Mouse (Mus musculus): Measurements from ENCODE around the gene Gm40193. TPM values are rescaled to one million over a fixed set of nuclear protein-coding genes. Genes with fewer than 3 reads are reported as not detected.

The Gm40193 gene
- polyA plus RNA-seq, 1 experiment: not detected

GRCm38 (mm10) chr11:70516352-70516751, 16.4 kb downstream of the Gm40193 start:
- H3K4me1 ChIP-seq (ENCODE audit: control insufficient read depth, insufficient read depth, low read length): peaks cover 2% of the 10 kb centered on the region
- H3K27ac ChIP-seq (ENCODE audit: insufficient read depth, low read length): no peak overlapping the region
- no peak overlapping the region for H3K9ac ChIP-seq (ENCODE audit: low read depth, poor library complexity, severe bottlenecking)
- no peak for TF ChIP-seq CTCF (IDR thresholded peaks at IDR 0.05; ENCODE audit: low read depth, low read length)
- no peak for TF ChIP-seq EP300 (IDR thresholded peaks at IDR 0.05; ENCODE audit: insufficient read depth, low read depth, low read length)
- no peak for TF ChIP-seq POLR2A (IDR thresholded peaks at IDR 0.05; ENCODE audit: insufficient read depth, low read length)
- H3K9me3 ChIP-seq (replicated peaks; ENCODE audit: control insufficient read depth, insufficient read depth, low read length, poor library complexity, severe bottlenecking): no peaks in the 10 kb centered on the region
- H3K27me3 ChIP-seq (ENCODE audit: control insufficient read depth, insufficient read depth, low read length, poor library complexity, severe bottlenecking): no peaks in the 10 kb centered on the region
- no peaks in the 10 kb centered on the region for H3K36me3 ChIP-seq (ENCODE audit: control insufficient read depth, insufficient read depth, low read length, poor library complexity, severe bottlenecking)
- no peak overlapping the region for H3K4me3 ChIP-seq (ENCODE audit: low read depth, low read length)

DNA sequence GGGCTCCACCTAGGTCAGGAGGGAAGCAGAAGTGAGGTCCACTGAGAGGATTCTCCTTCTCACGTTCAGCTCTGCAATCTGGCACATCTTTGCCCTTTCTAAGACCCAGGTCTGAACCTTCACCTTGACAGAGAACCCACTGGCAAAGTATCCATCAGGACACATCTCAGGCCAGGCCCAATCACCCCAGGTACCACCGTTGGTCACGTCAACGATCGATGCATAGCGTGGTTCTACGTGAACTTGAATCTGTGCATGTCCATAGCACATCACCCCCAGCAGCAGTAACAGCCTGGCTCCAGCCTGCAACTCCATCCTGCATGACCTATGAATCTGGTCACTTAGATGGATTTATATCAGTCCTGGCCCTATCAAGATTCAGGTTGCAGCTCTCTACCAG, 18.5 kb downstream of the Gm40193 start, which contains the start of gene Vmo1:
Vmo1 (minus strand) TSS at position 329 of the 400 bp plus-strand sequence.
- H3K4me3 ChIP-seq (ENCODE audit: low read depth, low read length): no peak within 1 kb of the TSS
- no peak within 1 kb of the TSS for H3K27ac ChIP-seq (ENCODE audit: insufficient read depth, low read length)
- H3K36me3 ChIP-seq (ENCODE audit: control insufficient read depth, insufficient read depth, low read length, poor library complexity, severe bottlenecking): no peaks in the 10 kb centered on the region
- H3K9me3 ChIP-seq (replicated peaks; ENCODE audit: control insufficient read depth, insufficient read depth, low read length, poor library complexity, severe bottlenecking): no peaks in the 10 kb centered on the region
- no peak for TF ChIP-seq CTCF (IDR thresholded peaks at IDR 0.05; ENCODE audit: low read depth, low read length)
- TF ChIP-seq EP300 (IDR thresholded peaks at IDR 0.05; ENCODE audit: insufficient read depth, low read depth, low read length): no peak
- TF ChIP-seq POLR2A (IDR thresholded peaks at IDR 0.05; ENCODE audit: insufficient read depth, low read length): no peak
- no peak within 1 kb of the TSS for H3K9ac ChIP-seq (ENCODE audit: low read depth, poor library complexity, severe bottlenecking)
- peaks cover 2% of the 10 kb centered on the region for H3K4me1 ChIP-seq (ENCODE audit: control insufficient read depth, insufficient read depth, low read length)
- no peaks in the 10 kb centered on the region for H3K27me3 ChIP-seq (ENCODE audit: control insufficient read depth, insufficient read depth, low read length, poor library complexity, severe bottlenecking)

DNA sequence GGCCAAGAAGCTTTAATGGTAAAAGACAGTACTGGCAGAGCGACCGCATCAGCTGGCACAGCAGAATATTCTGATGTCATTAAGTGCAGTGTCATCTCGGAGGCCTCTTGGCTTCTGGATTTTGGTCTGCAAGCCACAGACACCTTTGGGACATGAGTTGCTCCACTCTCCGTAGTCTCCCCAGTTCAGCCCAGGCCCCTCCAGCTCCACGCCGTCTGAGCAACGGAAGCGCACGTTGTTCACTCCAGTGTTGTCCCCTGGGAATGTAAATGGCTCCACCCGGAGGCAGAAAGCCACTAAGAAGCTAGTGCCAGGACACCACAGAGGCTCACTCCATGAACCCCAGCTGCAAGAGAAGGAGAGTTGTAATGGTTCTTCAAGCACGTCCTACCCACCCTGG, 19.2 kb downstream of the Gm40193 start:
- Histone ChIP-seq H3K36me3 (ENCODE audit: control insufficient read depth, insufficient read depth, low read length, poor library complexity, severe bottlenecking) (no peaks in the 10 kb centered on the region), H3K4me3 (ENCODE audit: low read depth, low read length) (no peak overlapping the region), H3K9me3 (replicated peaks; ENCODE audit: control insufficient read depth, insufficient read depth, low read length, poor library complexity, severe bottlenecking) (no peaks in the 10 kb centered on the region), H3K27ac (ENCODE audit: insufficient read depth, low read length) (no peak overlapping the region), H3K27me3 (ENCODE audit: control insufficient read depth, insufficient read depth, low read length, poor library complexity, severe bottlenecking) (no peaks in the 10 kb centered on the region), H3K4me1 (ENCODE audit: control insufficient read depth, insufficient read depth, low read length) (peaks cover 2% of the 10 kb centered on the region), H3K9ac (ENCODE audit: low read depth, poor library complexity, severe bottlenecking) (no peak overlapping the region)
- TF ChIP-seq CTCF (IDR thresholded peaks at IDR 0.05; ENCODE audit: low read depth, low read length): no peak

DNA sequence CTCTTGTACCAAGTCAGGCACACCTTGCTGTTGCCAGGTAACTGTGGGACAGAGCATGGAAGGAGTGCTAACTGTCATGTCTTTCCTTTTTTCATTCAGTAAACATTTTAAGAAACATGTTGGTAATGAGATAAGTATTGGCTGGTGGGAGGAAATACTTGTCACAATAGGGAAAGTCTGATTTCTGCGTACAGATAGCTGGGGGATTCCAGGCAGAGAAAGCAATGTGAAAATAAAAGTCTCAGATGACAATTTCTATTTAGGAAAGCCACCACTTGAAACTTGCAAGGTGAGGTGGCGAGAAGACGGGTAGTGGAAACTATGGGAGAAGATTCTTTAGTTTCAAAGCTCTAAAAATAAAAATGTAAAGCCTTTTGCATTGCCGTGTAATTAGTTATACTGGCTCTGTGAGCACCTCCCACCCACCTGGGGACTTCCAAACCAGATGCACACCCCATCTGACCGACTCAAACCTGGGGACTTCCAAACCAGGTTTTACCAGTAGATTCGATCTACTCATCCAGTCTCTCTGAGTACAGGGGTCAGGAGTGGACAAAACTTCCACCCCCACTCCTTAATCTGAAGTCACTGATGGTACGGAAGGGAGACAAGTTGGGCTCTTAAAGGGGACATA, 19.9 kb downstream of the Gm40193 start:
- Histone ChIP-seq H3K27me3 (ENCODE audit: control insufficient read depth, insufficient read depth, low read length, poor library complexity, severe bottlenecking) (no peaks in the 10 kb centered on the region), H3K9ac (ENCODE audit: low read depth, poor library complexity, severe bottlenecking) (no peak overlapping the region), H3K27ac (ENCODE audit: insufficient read depth, low read length) (no peak overlapping the region), H3K9me3 (replicated peaks; ENCODE audit: control insufficient read depth, insufficient read depth, low read length, poor library complexity, severe bottlenecking) (no peaks in the 10 kb centered on the region), H3K4me3 (ENCODE audit: low read depth, low read length) (no peak overlapping the region), H3K36me3 (ENCODE audit: control insufficient read depth, insufficient read depth, low read length, poor library complexity, severe bottlenecking) (no peaks in the 10 kb centered on the region), H3K4me1 (ENCODE audit: control insufficient read depth, insufficient read depth, low read length) (peaks cover 2% of the 10 kb centered on the region)
- TF ChIP-seq EP300 (IDR thresholded peaks at IDR 0.05; ENCODE audit: insufficient read depth, low read depth, low read length) (no peak), POLR2A (IDR thresholded peaks at IDR 0.05; ENCODE audit: insufficient read depth, low read length) (no peak), CTCF (IDR thresholded peaks at IDR 0.05; ENCODE audit: low read depth, low read length) (no peak)

- no peaks in the 10 kb centered on the region for H3K9me3 ChIP-seq (replicated peaks; ENCODE audit: control insufficient read depth, insufficient read depth, low read length, poor library complexity, severe bottlenecking)
- no peak overlapping the region for H3K27ac ChIP-seq (ENCODE audit: insufficient read depth, low read length)
- H3K9ac ChIP-seq (ENCODE audit: low read depth, poor library complexity, severe bottlenecking): no peak overlapping the region
- H3K4me3 ChIP-seq (ENCODE audit: low read depth, low read length): no peak overlapping the region
- H3K36me3 ChIP-seq (ENCODE audit: control insufficient read depth, insufficient read depth, low read length, poor library complexity, severe bottlenecking): no peaks in the 10 kb centered on the region
- peaks cover 2% of the 10 kb centered on the region for H3K4me1 ChIP-seq (ENCODE audit: control insufficient read depth, insufficient read depth, low read length)
- H3K27me3 ChIP-seq (ENCODE audit: control insufficient read depth, insufficient read depth, low read length, poor library complexity, severe bottlenecking): no peaks in the 10 kb centered on the region
- TF ChIP-seq EP300 (IDR thresholded peaks at IDR 0.05; ENCODE audit: insufficient read depth, low read depth, low read length) (no peak), POLR2A (IDR thresholded peaks at IDR 0.05; ENCODE audit: insufficient read depth, low read length) (no peak), CTCF (IDR thresholded peaks at IDR 0.05; ENCODE audit: low read depth, low read length) (no peak)
Observed at GRCm38 (mm10) chr11:70511825-70512224, 20.9 kb downstream of the Gm40193 start.

DNA sequence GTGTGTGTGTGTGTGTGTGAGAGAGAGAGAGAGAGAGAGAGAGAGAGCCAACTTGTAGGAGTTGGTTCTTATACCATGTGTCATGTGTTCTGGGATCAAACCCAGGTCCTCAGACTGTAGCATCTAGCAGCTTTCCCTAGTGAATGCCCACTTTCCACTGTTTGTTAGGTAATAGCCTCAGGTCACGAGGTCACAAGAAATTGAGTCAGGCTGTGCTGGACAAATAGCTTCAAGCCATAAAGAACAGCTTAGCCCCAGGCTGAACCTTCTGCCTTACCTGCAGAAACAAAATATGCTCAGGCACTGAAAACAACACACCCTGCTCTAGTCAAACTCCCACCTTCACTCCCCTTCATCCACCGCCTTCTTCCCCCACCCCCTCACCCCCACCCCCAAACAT, 21.5 kb downstream of the Gm40193 start:
- no peaks in the 10 kb centered on the region for H3K9me3 ChIP-seq (replicated peaks; ENCODE audit: control insufficient read depth, insufficient read depth, low read length, poor library complexity, severe bottlenecking)
- no peak overlapping the region for H3K27ac ChIP-seq (ENCODE audit: insufficient read depth, low read length)
- peaks cover 2% of the 10 kb centered on the region for H3K4me1 ChIP-seq (ENCODE audit: control insufficient read depth, insufficient read depth, low read length)
- H3K36me3 ChIP-seq (ENCODE audit: control insufficient read depth, insufficient read depth, low read length, poor library complexity, severe bottlenecking): no peaks in the 10 kb centered on the region
- no peaks in the 10 kb centered on the region for H3K27me3 ChIP-seq (ENCODE audit: control insufficient read depth, insufficient read depth, low read length, poor library complexity, severe bottlenecking)
- H3K9ac ChIP-seq (ENCODE audit: low read depth, poor library complexity, severe bottlenecking): no peak overlapping the region
- no peak for TF ChIP-seq EP300 (IDR thresholded peaks at IDR 0.05; ENCODE audit: insufficient read depth, low read depth, low read length)
- TF ChIP-seq CTCF (IDR thresholded peaks at IDR 0.05; ENCODE audit: low read depth, low read length): no peak
- no peak for TF ChIP-seq POLR2A (IDR thresholded peaks at IDR 0.05; ENCODE audit: insufficient read depth, low read length)
- no peak overlapping the region for H3K4me3 ChIP-seq (ENCODE audit: low read depth, low read length)
